Mouse (Mus musculus) neural tube, embryonic 12.5 days (tissue): ENCODE measurements around the gene Tbc1d16. TPM values are rescaled to one million over a fixed set of nuclear protein-coding genes. Genes with fewer than 3 reads are reported as not detected.

Experiments used
- ATAC-seq: fragments of 200-750 bp; cut with Nextera tagmentation; 2 replicates; pipeline ENCODE4 v1.8.0; 2017; ENCODE audit warnings: low read depth, mild to moderate bottlenecking, moderate TSS enrichment, moderate library complexity; ENCODE audit not compliant: low FRiP score
- H3K27ac ChIP-seq: fragments of 300-500 bp; sonication (generic); 2 replicates; pipeline ENCODE4 v1.5.1; 2016
- H3K27me3 ChIP-seq: fragments of 300-500 bp; sonication (generic); replicated peaks from 2 replicates; pipeline ENCODE4 v1.6.1; 2016; ENCODE audit warnings: mild to moderate bottlenecking
- H3K36me3 ChIP-seq: fragments of 300-500 bp; sonication (generic); 2 replicates; pipeline ENCODE4 v1.6.1; 2016; ENCODE audit warnings: mild to moderate bottlenecking
- H3K4me1 ChIP-seq: fragments of 300-500 bp; sonication (generic); 2 replicates; pipeline ENCODE4 v1.6.1; 2016
- H3K4me2 ChIP-seq: fragments of 300-500 bp; sonication (generic); replicated peaks from 2 replicates; pipeline ENCODE4 v1.6.1; 2016; ENCODE audit warnings: mild to moderate bottlenecking
- H3K4me3 ChIP-seq: fragments of 300-500 bp; sonication (generic); 2 replicates; pipeline ENCODE4 v1.5.1; 2016
- H3K9ac ChIP-seq: fragments of 300-500 bp; sonication (generic); 2 replicates; pipeline ENCODE4 v1.6.1; 2016; ENCODE audit warnings: mild to moderate bottlenecking
- H3K9me3 ChIP-seq: fragments of 300-500 bp; sonication (generic); 2 replicates; pipeline ENCODE4 v1.6.1; 2016; ENCODE audit warnings: mild to moderate bottlenecking
- WGBS: fragments of 180-500 bp; shearing (Covaris S2); methylation state at CpG from one replicate; pipeline ENCODE4 v1.1.7; 2016; 5-methylcytosine and 5-hydroxymethylcytosine counted together
- polyA plus RNA-seq: library from polyadenylated mRNA; unstranded; fragments of >200 nt; fragmentation: Nextera tagmentation; extraction: Ambion mirVana; gene quantifications from 2 replicates; pipeline ENCODE4 v1.2.1, GENCODE M21; 2016

Gene Tbc1d16
- polyA plus RNA-seq, 1 experiment from 2014 or later, result 26.0 TPM

GRCm38 (mm10) chr11:119228846-119229626 lies 737 bp upstream of the Tbc1d16 start:
- H3K27ac ChIP-seq, result peak overlapping the region; percentile 79
- no peaks in the 10 kb centered on the region for H3K27me3 ChIP-seq
- H3K4me2 ChIP-seq, result peak overlapping the region; percentile 95
- no peaks in the 10 kb centered on the region for H3K9me3 ChIP-seq
- H3K9ac ChIP-seq, result peak overlapping the region; percentile 87
- peak overlapping the region; percentile 71 for H3K4me3 ChIP-seq
- H3K36me3 ChIP-seq, result peaks cover 9% of the 10 kb centered on the region; the same call in 1 of the 2 replicates
- WGBS, result 2% methylated on average over 34 of the region's 34 CpGs
- peaks cover 47% of the 10 kb centered on the region for H3K4me1 ChIP-seq
- ATAC-seq, result peak; percentile 93

- Histone ChIP-seq H3K9me3 (no peaks in the 10 kb centered on the region), H3K9ac (peak overlapping the region; percentile 87), H3K4me1 (peaks cover 59% of the 10 kb centered on the region), H3K4me2 (peak overlapping the region; percentile 95), H3K4me3 (peak overlapping the region; percentile 71), H3K36me3 (peaks cover 5% of the 10 kb centered on the region; the same call in 1 of the 2 replicates), H3K27me3 (no peaks in the 10 kb centered on the region), H3K27ac (0 out of 2 replicates have a peak overlapping the region, but pooled peaks have one; percentile 79)
- 5% methylated on average over 12 of the region's 12 CpGs for WGBS
- no peak for ATAC-seq
Observed at GRCm38 (mm10) chr11:119227591-119227990, 708 bp downstream of the Tbc1d16 start.

- Histone ChIP-seq H3K4me2 (peak overlapping the region; percentile 95), H3K36me3 (no peaks in the 10 kb centered on the region; the same call in 1 of the 2 replicates), H3K27ac (no peak overlapping the region), H3K9ac (no peak overlapping the region), H3K9me3 (no peaks in the 10 kb centered on the region), H3K4me1 (peaks cover 73% of the 10 kb centered on the region), H3K27me3 (no peaks in the 10 kb centered on the region), H3K4me3 (no peak overlapping the region)
- ATAC-seq, result no peak
- WGBS, result 60% methylated on average over 9 of the region's 9 CpGs
Observed at GRCm38 (mm10) chr11:119225634-119226033, 2.7 kb downstream of the Tbc1d16 start.

- Histone ChIP-seq H3K27ac (no peak overlapping the region), H3K4me2 (no peak overlapping the region), H3K9ac (no peak overlapping the region), H3K4me1 (peaks cover 73% of the 10 kb centered on the region), H3K27me3 (no peaks in the 10 kb centered on the region), H3K4me3 (no peak overlapping the region), H3K36me3 (no peaks in the 10 kb centered on the region; the same call in 1 of the 2 replicates), H3K9me3 (no peaks in the 10 kb centered on the region)
- no peak for ATAC-seq
- 96% methylated on average over 6 of the region's 6 CpGs for WGBS
Observed at GRCm38 (mm10) chr11:119224926-119225325, 3.4 kb downstream of the Tbc1d16 start.

DNA sequence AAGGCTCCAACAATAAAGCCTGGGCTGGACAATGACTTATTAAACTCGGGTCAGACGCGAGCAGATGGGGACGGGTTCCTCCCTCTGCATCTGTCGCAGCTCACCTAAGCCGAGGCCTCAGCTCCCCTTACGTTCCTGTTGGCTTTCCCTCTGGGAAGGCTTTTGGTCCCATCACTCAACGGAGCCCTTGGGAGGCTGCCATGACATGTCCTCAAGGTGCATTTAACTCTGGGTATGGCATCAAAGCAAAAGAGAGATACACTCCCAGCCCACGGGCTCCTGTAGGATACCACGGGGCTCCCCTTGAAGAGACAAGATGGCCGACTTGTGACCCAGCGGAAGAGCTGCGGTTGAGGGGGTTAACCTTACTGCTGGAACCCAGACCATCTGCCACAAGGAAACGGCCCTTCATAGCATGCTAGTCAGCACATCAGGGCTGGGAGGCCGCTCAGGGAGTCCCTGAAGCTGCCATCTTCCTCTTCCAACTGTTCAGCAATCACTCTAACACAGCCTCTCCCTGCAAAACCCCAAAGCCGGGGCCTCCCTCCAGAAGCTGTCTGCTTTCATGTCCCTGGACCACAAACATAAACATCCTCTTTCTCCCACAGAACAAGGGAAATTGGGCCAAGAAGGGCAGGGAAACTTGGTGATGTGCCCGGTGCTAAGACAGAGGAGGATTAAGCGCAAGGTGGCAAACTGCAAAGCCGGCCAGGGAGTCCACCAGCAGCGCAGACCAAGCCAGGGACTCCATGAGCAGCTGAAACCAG lies 5.0 kb downstream of the Tbc1d16 start:
- Histone ChIP-seq H3K4me1 (peaks cover 71% of the 10 kb centered on the region), H3K36me3 (no peaks in the 10 kb centered on the region; the same call in 1 of the 2 replicates)

GRCm38 (mm10) chr11:119221812-119222510 lies 6.3 kb downstream of the Tbc1d16 start:
- H3K9ac ChIP-seq, result no peak overlapping the region
- peaks cover 68% of the 10 kb centered on the region for H3K4me1 ChIP-seq
- ATAC-seq, result no peak

More for the DNA sequence above, 5.0 kb downstream of the Tbc1d16 start:
- Histone ChIP-seq H3K4me3 (no peak overlapping the region), H3K27me3 (no peaks in the 10 kb centered on the region), H3K9me3 (no peaks in the 10 kb centered on the region), H3K27ac (no peak overlapping the region), H3K9ac (no peak overlapping the region), H3K4me2 (no peak overlapping the region)
- ATAC-seq, result no peak
- 80% methylated on average over 20 of the region's 20 CpGs for WGBS

GRCm38 (mm10) chr11:119219816-119220465 lies 8.4 kb downstream of the Tbc1d16 start:
- no peaks in the 10 kb centered on the region for H3K27me3 ChIP-seq
- 10% methylated on average over 17 of the region's 17 CpGs for WGBS
- peaks cover 5% of the 10 kb centered on the region; the same call in 1 of the 2 replicates for H3K36me3 ChIP-seq
- H3K4me2 ChIP-seq, result peak overlapping the region; percentile 30
- no peaks in the 10 kb centered on the region for H3K9me3 ChIP-seq
- peaks cover 68% of the 10 kb centered on the region for H3K4me1 ChIP-seq
- no peak overlapping the region for H3K9ac ChIP-seq
- H3K27ac ChIP-seq, result 0 out of 2 replicates have a peak overlapping the region, but pooled peaks have one; percentile 27
- H3K4me3 ChIP-seq, result no peak overlapping the region
- ATAC-seq, result no peak

More at GRCm38 (mm10) chr11:119221812-119222510, 6.3 kb downstream of the Tbc1d16 start:
- H3K9me3 ChIP-seq, result no peaks in the 10 kb centered on the region
- WGBS, result 44% methylated on average over 9 of the region's 11 CpGs
- H3K36me3 ChIP-seq, result peaks cover 5% of the 10 kb centered on the region; the same call in 1 of the 2 replicates
- 0 out of 2 replicates have a peak overlapping the region, but pooled peaks have one; percentile 5 for H3K4me2 ChIP-seq
- H3K27me3 ChIP-seq, result no peaks in the 10 kb centered on the region
- H3K27ac ChIP-seq, result no peak overlapping the region
- H3K4me3 ChIP-seq, result no peak overlapping the region

GRCm38 (mm10) chr11:119217861-119218260 lies 10.4 kb downstream of the Tbc1d16 start:
- Histone ChIP-seq H3K27ac (no peak overlapping the region), H3K36me3 (peaks cover 5% of the 10 kb centered on the region; the same call in 1 of the 2 replicates), H3K4me2 (no peak overlapping the region), H3K4me3 (no peak overlapping the region), H3K27me3 (no peaks in the 10 kb centered on the region), H3K9me3 (no peaks in the 10 kb centered on the region), H3K4me1 (peaks cover 75% of the 10 kb centered on the region), H3K9ac (no peak overlapping the region)
- no peak for ATAC-seq
- WGBS, result 94% methylated on average over 6 of the region's 6 CpGs

- no peak overlapping the region for H3K4me3 ChIP-seq
Observed at GRCm38 (mm10) chr11:119215905-119216507, 12.3 kb downstream of the Tbc1d16 start.

GRCm38 (mm10) chr11:119215038-119215904 lies 13.0 kb downstream of the Tbc1d16 start:
- Histone ChIP-seq H3K4me2 (peak overlapping the region; percentile 52), H3K9ac (peak overlapping the region; percentile 27), H3K27me3 (no peaks in the 10 kb centered on the region), H3K36me3 (peaks cover 10% of the 10 kb centered on the region; the same call in 1 of the 2 replicates), H3K4me3 (no peak overlapping the region), H3K9me3 (no peaks in the 10 kb centered on the region), H3K27ac (peak overlapping the region; percentile 84), H3K4me1 (peaks cover 52% of the 10 kb centered on the region)
- peak; percentile 76 for ATAC-seq
- 22% methylated on average over 18 of the region's 18 CpGs for whole genome bisulfite sequencing

More at GRCm38 (mm10) chr11:119215905-119216507, 12.3 kb downstream of the Tbc1d16 start:
- 43% methylated on average over 9 of the region's 9 CpGs for WGBS
- Histone ChIP-seq H3K9me3 (no peaks in the 10 kb centered on the region), H3K4me1 (peaks cover 60% of the 10 kb centered on the region), H3K27me3 (no peaks in the 10 kb centered on the region), H3K36me3 (peaks cover 5% of the 10 kb centered on the region; the same call in 1 of the 2 replicates), H3K9ac (peak overlapping the region; percentile 27; the same call in 1 of the 2 replicates), H3K4me2 (peak overlapping the region; percentile 52), H3K27ac (peak overlapping the region; percentile 84)
- peak; percentile 14; the same call in 1 of the 2 replicates for ATAC-seq
